Mouse (Mus musculus): ENCODE measurements around the gene Ctf1.
"Not testable (repeated sequence)": the region's sequence is repeated elsewhere in the genome, so short reads cannot be mapped to it uniquely, and the experiment has no call there.

Gene Ctf1

GRCm38 (mm10) chr7:127693730-127694129 is 18.8 kb upstream of the Ctf1 start:
- DNase-seq: not testable (repeated sequence)

DNA sequence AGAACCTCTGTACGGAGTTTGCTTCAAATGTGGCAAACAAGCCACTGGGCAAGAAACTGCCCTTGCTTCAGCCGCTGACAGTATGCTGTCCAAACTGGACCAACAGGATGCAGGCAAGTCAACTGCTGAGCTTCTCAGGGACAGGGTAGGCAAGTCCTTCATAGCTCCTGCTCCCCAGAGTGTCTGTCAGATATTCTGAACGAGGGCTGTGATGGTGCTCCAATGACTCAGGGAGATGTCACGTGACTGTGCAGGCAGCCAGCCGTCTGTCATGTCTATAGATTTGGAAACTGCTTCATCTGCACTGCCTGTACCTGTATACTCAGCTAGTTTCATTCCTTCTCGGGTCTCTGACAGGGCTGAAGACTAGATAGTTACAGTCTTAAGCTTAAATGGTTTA is 13.6 kb upstream of the Ctf1 start:
- DNase-seq: no peak

DNA sequence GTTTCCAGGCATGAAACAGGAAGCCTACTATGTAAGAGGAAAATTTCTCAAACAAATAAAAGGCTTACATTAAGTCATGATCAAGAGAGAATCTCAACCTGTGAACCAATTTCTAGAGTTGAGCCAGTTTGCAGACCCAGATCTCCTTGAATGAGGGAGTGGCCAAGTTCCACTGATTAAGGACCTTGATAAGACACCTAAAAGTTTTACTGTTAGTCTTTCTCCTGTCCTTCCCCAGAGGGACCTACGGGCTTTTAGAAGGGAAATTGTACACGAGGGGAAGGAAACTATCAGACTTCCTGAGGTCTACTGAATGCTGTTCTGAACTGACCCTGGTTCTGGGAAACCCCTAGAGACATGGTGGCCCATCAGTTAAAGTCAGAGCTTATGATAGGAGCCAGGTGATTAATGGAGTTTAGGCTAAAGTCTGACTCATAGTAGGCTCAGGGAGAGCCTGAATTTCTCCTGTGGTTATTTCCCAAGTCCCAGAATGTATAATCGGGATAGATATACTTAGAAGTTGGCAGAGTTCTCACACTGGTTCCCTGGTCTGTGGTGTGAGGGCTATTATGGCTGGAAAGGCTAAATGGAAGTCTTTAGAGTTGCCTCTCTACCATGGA is 11.7 kb upstream of the Ctf1 start:
- DNase-seq: no peak

- DNase-seq: no peak
These were observed 8.9 kb upstream of the Ctf1 start for GRCm38 (mm10) chr7:127703561-127704178.

DNA sequence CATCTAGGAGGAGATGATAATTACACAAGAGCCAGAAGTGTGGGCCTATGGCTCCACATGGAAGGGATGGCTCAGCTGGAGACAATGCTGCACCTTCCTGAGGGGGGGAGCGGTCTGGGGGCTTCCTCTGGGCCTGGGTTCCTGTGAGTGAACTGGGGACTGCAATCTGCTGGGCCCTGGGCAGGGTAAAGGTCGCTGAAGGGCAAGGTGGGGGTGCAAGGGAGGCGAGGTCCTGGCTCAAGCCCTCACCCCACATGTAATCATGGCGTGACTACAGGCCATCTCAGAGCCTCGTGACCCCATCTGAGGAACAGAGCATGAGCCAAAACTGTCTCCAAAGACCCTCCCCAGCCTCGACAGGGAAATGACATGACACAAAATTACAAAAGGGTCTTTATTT is 7.9 kb upstream of the Ctf1 start:
- DNase-seq: no peak

DNA sequence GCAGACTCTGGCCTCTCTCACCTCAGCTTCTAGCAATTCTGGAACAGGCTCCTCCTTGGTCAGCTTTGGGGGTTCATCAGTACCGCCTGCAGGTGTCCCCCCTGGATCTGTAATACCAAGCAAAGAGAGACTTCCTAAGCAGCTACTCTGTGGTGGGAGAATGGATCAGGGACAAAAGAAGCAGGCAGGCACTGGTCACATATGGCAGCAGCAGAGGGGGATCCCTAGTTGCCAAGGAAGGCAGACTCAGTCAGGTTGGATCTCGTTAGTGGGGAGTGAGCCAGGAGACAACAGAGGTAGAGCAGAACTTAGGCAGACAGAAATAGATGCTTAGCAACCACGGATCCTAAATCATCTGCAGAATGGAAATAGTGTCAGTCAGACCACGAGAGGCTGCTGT is 6.8 kb upstream of the Ctf1 start:
- no peak for DNase-seq

DNA sequence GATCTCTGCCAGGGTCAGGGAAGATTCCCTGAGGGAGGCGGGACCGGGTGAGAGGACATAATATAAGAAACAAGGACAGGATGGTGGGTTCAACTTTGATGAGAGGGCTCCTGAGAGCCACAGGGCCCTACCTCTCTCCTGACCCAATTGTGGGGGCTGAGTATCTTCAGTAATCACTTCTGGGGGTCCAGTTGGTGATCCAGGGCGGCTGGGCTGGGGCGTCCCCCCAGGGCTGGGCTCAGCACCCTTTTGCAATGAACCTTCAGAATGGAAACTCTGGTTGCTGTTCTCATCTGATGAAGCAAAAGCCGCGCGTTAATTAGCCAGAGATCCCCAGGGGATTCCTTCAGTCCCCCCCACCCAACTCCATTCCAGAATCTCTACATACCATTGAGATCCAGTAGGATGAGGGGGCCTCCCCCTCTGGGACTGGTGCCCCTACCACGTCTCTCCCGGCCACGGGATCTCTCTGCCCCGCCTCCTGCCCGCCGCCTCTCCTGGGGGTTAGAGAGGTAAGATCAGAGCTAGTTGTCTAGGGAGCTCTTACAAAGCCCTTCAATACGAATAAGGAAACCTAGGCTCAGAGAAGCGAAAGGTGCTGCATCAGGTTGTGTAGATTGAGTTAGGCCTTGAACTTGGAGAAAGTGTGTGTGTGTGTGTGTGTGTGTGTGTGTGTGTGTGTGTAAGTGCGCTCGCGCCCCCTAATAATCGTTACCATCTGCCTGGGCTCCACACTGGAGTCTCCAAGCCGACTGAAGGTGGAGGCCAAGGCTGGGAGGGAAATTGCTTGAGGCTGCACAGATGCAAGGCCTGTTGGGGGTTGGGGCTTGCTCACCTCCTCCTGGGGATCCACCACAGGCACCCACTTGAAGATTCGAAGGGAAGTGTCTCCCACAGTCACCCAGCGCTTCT is 5.2 kb upstream of the Ctf1 start:
- peak; percentile 41 to 55 for DNase-seq

DNA sequence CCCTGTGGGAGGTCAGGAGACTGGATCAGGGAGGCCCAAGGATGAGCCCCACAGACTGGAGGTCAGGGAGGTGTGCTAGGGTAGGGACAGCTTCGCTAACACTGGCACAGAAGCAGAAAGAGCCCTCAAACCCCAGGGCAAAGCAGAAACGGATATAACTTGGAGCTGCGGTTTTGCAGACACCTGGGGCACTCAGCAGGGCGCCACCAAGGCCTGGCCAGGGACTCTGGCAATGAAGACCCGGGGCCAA is 4.7 kb upstream of the Ctf1 start:
- DNase-seq: no peak

- DNase-seq: peak; percentile 97 to 99
These were observed 4.1 kb upstream of the Ctf1 start, which contains the start of gene Bcl7c for GRCm38 (mm10) chr7:127708207-127709078. TSS of gene Bcl7c (minus strand) at chr7:127708933.

DNA sequence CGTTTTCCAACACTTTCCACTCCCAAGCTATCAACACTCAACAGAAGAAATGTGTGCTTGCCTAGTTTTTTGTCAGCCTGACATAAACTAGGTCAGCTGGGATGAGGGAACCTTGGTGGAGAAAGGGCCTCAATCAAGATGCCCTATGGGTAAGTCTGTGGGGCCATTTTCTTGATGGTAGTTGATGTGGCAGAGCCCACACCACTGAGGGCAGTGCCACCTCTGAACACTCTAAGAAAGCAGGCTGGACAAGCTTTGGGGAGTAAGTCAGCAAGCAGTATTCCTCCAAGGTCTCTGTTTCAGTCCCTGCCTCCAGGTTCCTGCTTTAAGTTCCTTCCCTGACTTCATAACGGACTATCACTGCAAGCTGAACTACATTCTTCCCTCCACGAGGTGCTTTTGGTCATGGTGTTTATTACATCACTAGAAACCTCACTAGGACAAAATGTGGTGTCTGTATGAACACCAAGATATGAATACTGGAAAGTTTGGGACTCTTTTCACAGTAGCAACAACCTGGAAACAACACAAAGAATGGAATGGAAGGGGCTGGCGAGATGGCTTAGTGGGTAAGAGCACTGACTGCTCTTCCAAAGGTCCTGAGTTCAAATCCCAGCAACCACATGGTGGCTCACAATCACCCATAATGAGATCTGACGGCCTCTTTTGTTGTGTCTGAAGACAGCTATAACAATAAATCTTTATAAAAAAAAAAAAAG is 3.1 kb upstream of the Ctf1 start:
- DNase-seq: no peak

DNA sequence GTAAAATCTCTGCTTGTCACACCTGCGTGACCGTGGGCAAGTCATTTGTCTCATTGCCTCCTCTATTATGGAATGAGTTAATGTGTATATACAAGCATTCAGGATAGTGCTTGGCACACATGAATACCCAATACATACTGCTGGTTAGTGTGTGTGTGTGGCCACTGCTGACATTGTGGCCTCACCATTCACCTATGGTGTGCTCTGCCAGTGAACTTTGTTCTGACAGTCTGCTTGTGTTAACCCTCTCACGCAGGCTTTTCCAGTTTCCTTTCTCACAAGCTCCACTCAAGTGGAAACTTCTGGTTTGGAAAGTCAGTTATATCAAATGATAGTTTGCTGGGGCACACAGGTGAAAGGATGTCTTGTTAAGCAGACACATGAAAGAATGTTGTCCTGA is 1.5 kb upstream of the Ctf1 start:
- no peak for DNase-seq

GRCm38 (mm10) chr7:127711456-127711855 is 1.1 kb upstream of the Ctf1 start:
- DNase-seq: peak in 1 of 2 experiments; percentile 16

DNA sequence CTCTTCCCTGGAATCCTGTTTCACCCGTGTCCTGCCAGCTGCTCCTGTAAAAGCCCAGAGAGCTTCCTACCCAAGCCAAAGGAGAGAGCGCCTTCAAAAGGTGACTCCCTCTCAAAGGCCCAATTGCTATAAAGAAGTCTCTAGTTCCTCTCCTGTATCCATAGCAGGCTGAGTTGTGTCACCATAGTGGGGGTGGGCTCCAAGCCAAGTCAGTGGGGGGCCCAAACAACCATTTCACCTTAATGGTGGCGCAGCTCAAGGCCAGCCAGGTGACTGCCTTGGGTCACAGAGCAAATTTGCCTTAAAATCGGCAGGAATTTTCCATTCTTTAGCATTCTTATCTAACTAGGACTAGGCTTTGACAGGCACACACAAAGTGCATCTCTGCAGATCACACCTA is 2.3 kb downstream of the Ctf1 start:
- DNase-seq: no peak

GRCm38 (mm10) chr7:127716992-127717391 is 4.5 kb downstream of the Ctf1 start:
- peak; percentile 85 to 89 for DNase-seq

DNA sequence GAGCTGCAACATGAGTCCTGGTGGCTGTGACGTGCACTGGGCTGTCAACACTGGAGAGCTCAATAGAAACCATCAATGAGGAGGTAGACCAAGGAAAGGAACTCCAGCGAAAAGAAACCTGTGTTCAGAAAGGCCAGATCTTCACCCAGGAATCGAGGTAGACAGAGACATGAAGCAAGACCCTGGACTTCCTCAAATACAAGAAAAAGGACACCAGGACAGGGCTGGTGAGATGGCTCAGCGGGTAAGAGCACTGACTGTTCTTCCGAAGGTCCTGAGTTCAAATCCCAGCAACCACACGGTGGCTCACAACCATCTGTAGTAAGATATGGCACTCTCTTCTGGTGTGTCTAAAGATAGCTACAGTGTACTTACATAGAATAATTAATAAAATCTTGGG is 5.8 kb downstream of the Ctf1 start:
- DNase-seq: no peak

DNA sequence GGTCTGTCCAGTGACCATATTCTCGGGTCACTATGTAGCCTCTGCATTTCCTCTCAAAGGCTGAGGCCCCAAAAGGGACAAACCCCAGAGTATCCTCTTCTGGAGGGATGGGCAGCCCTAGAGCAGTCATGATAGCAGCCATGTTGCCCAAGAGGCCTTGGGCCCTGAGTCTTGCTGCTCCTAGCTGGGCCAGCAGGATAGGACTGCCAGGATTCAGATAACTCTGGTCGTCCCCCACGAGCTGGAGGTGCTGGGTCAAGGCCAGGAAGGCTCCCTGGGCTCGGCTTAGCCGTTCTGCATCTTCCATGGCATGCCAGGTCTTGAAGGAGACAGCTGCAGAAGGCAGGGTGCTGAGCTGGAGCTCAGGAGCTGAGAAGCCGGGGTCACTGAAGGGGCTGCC is 6.7 kb downstream of the Ctf1 start:
- DNase-seq: no peak

- no peak for DNase-seq
These were observed 13.0 kb downstream of the Ctf1 start for GRCm38 (mm10) chr7:127725490-127725889.

GRCm38 (mm10) chr7:127725924-127726323 is 13.4 kb downstream of the Ctf1 start:
- no peak for DNase-seq

DNA sequence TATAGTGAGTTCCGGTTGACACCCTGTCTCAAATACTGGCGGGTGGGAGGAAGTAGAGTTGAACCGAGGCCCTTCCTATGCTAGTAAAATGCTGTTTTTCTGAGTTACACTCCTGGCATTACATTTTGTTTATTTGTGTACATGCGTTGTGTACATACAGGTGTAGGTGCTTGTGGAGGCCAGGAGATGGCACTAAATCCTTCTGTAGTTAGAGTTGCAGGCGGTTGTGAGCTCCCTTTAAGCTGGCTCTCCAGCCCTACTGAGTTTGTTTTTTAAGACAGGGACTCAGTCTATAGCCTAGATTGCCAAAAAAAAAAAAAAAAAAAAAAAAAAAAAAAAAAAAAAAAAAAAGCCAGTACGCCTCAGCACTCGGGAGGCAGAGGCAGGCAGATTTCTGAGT is 15.4 kb downstream of the Ctf1 start:
- DNase-seq: no peak

DNA sequence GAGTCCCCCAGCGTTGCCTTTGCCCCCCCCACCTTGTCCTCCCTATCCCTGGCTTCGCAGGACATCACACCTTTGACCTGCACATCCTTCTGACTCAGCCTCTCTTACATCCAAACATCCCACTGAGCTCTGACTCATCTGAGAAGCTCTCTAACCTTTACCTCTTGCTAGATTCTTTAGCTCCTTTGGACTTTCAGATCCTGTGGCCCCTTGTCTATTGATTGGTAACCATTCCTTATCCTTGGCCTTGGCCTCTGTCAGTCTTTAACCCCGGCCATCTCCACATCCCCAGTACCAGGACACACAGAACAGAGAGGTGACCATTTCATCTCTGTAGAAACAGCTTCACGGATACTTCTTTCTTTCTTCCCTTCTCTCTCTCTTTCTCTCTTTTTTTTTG is 17.6 kb downstream of the Ctf1 start:
- DNase-seq: no peak

DNA sequence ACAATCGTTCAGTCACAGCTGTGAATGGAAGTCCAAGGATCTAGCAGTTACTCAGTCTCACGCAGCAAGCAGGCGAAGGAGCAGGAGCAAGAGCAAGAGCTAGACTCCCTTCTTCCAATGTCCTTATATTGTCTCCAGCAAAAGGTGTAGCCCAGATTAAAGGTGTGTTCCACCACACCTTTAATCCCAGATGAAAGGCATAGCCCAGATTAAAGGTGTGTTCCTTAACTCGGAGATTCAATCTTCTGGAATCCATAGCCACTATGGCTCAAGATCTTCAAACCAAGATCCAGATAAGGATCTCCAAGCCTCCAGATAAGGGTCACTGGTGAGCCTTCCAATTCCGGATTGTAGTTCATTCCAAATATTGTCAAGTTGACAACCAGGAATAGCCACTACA is 19.5 kb downstream of the Ctf1 start, which contains the start of gene Ctf2:
Ctf2 (minus strand) TSS at position 101 of the 400 bp plus-strand sequence.
- DNase-seq: not testable (repeated sequence)

DNA sequence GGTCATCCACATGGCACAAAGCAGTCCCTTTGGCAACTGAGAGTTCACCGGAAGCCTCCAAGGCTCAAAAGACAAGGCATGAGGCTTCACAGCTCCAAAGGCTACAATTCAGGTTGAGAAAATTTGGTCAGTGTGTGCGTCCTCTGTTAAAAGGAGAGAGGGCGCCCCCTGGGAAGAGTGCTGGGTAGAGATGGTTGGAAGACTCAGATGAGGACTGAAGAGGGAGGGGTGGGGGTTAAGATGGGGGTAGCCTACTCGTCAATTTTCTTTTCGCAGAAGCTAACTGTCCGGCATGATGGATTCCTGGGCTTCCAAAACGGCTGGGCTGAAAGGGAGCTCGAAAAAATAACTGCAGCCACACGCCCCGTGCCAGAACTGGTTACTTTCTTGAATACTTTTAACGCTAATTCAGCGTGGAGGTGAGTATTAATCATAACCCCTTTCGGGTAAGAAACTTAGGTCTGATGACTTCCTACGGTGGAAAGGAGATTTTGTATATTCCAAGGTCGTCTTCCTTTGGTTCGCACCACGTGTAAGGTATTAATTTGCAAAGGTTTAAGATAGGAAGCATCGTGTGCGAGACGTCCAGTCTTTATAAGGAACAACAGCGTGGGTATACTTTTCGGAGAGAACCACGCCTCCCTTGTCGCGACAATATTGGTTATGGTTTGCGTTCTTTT is 32.0 kb downstream of the Ctf1 start, which contains the start of gene Fbxl19:
Fbxl19 (plus strand) TSS at position 178 of the 680 bp plus-strand sequence.
- DNase-seq: peak; percentile 89 to 92
